Mouse (Mus musculus): ENCODE results near the gene Ston2. TPM values are rescaled to one million over a fixed set of nuclear protein-coding genes. Genes with fewer than 3 reads are reported as not detected.

Ston2 gene
- polyA plus RNA-seq, 1 experiment = 12.3 TPM

GRCm38 (mm10) chr12:91641133-91641532 is 147.1 kb downstream of the Ston2 start:
- Histone ChIP-seq H3K79me2 (ENCODE audit: control insufficient read depth, insufficient read depth) (no peaks in the 10 kb centered on the region), H3K27me3 (ENCODE audit: control insufficient read depth, insufficient read depth, insufficient read length) (no peaks in the 10 kb centered on the region), H3ac (ENCODE audit: control insufficient read depth, insufficient read length) (no peak overlapping the region), H3K36me3 (ENCODE audit: control insufficient read depth, insufficient read depth) (no peaks in the 10 kb centered on the region), H3K4me2 (ENCODE audit: low read depth) (no peak overlapping the region), H3K4me3 (no peak overlapping the region)
- TF ChIP-seq USF1 (IDR thresholded peaks at IDR 0.05; ENCODE audit: low read depth) (no peak), MAX (IDR thresholded peaks at IDR 0.05; ENCODE audit: low read depth) (no peak), MYOD1 (IDR thresholded peaks at IDR 0.05; ENCODE audit: control insufficient read depth in 1 of 3, insufficient read length in 2 of 3, low read depth in 2 of 3) (no peak), TCF12 (IDR thresholded peaks at IDR 0.05; ENCODE audit: insufficient read depth, poor library complexity, severe bottlenecking) (no peak), REST (IDR thresholded peaks at IDR 0.05; ENCODE audit: insufficient read depth, insufficient read length) (no peak), TCF3 (IDR thresholded peaks at IDR 0.05; ENCODE audit: insufficient read length, low read depth) (no peak), POLR2A (IDR thresholded peaks at IDR 0.05; ENCODE audit: insufficient read length, low read depth) (no peak), CEBPB (IDR thresholded peaks at IDR 0.05; ENCODE audit: insufficient read depth, poor library complexity, severe bottlenecking) (no peak), POLR2AphosphoS2 (IDR thresholded peaks at IDR 0.05; ENCODE audit: insufficient read length, low read depth) (no peak)

GRCm38 (mm10) chr12:91640712-91641111 is 147.5 kb downstream of the Ston2 start:
- H3K79me2 ChIP-seq (ENCODE audit: control insufficient read depth, insufficient read depth) = no peaks in the 10 kb centered on the region
- H3ac ChIP-seq (ENCODE audit: control insufficient read depth, insufficient read length) = no peak overlapping the region
- TF ChIP-seq POLR2A (IDR thresholded peaks at IDR 0.05; ENCODE audit: insufficient read length, low read depth) = no peak
- TF ChIP-seq USF1 (IDR thresholded peaks at IDR 0.05; ENCODE audit: low read depth) = no peak
- TF ChIP-seq TCF3 (IDR thresholded peaks at IDR 0.05; ENCODE audit: insufficient read length, low read depth) = no peak
- TF ChIP-seq E2F4 (IDR thresholded peaks at IDR 0.05; ENCODE audit: insufficient read depth) = no peak
- TF ChIP-seq CEBPB (IDR thresholded peaks at IDR 0.05; ENCODE audit: insufficient read depth, poor library complexity, severe bottlenecking) = no peak
- no peak for TF ChIP-seq REST (IDR thresholded peaks at IDR 0.05; ENCODE audit: insufficient read depth, insufficient read length)
- no peak for TF ChIP-seq TCF12 (IDR thresholded peaks at IDR 0.05; ENCODE audit: insufficient read depth, poor library complexity, severe bottlenecking)
- TF ChIP-seq MYOD1 (IDR thresholded peaks at IDR 0.05; ENCODE audit: control insufficient read depth in 1 of 3, insufficient read length in 2 of 3, low read depth in 2 of 3) = no peak
- no peak for TF ChIP-seq SRF (IDR thresholded peaks at IDR 0.05; ENCODE audit: control insufficient read depth, insufficient read length, low read depth)
- TF ChIP-seq MYOG (IDR thresholded peaks at IDR 0.05; ENCODE audit: control insufficient read depth in 1 of 3, insufficient read depth in 1 of 3, insufficient read length in 2 of 3, low read depth in 2 of 3) = no peak
- TF ChIP-seq POLR2AphosphoS2 (IDR thresholded peaks at IDR 0.05; ENCODE audit: insufficient read length, low read depth) = no peak
- no peaks in the 10 kb centered on the region for H3K27me3 ChIP-seq (ENCODE audit: control insufficient read depth, insufficient read depth, insufficient read length)
- no peak overlapping the region for H3K4me3 ChIP-seq
- no peaks in the 10 kb centered on the region for H3K36me3 ChIP-seq (ENCODE audit: control insufficient read depth, insufficient read depth)
- no peak overlapping the region for H3K4me2 ChIP-seq (ENCODE audit: low read depth)

- TF ChIP-seq POLR2AphosphoS2 (IDR thresholded peaks at IDR 0.05; ENCODE audit: insufficient read length, low read depth) (no peak), CEBPB (IDR thresholded peaks at IDR 0.05; ENCODE audit: insufficient read depth, poor library complexity, severe bottlenecking) (no peak), REST (IDR thresholded peaks at IDR 0.05; ENCODE audit: insufficient read depth, insufficient read length) (no peak), MAX (IDR thresholded peaks at IDR 0.05; ENCODE audit: low read depth) (no peak), E2F4 (IDR thresholded peaks at IDR 0.05; ENCODE audit: insufficient read depth) (no peak), USF1 (IDR thresholded peaks at IDR 0.05; ENCODE audit: low read depth) (no peak), TCF3 (IDR thresholded peaks at IDR 0.05; ENCODE audit: insufficient read length, low read depth) (no peak), TCF12 (IDR thresholded peaks at IDR 0.05; ENCODE audit: insufficient read depth, poor library complexity, severe bottlenecking) (no peak), MYOG (IDR thresholded peaks at IDR 0.05; ENCODE audit: control insufficient read depth in 1 of 3, insufficient read depth in 1 of 3, insufficient read length in 2 of 3, low read depth in 2 of 3) (no peak), SRF (IDR thresholded peaks at IDR 0.05; ENCODE audit: control insufficient read depth, insufficient read length, low read depth) (no peak), POLR2A (IDR thresholded peaks at IDR 0.05; ENCODE audit: insufficient read length, low read depth) (no peak), MYOD1 (IDR thresholded peaks at IDR 0.05; ENCODE audit: control insufficient read depth in 1 of 3, insufficient read length in 2 of 3, low read depth in 2 of 3) (no peak)
- Histone ChIP-seq H3K36me3 (ENCODE audit: control insufficient read depth, insufficient read depth) (no peaks in the 10 kb centered on the region), H3K27me3 (ENCODE audit: control insufficient read depth, insufficient read depth, insufficient read length) (no peaks in the 10 kb centered on the region), H3K4me3 (no peak overlapping the region), H3ac (ENCODE audit: control insufficient read depth, insufficient read length) (no peak overlapping the region), H3K4me2 (ENCODE audit: low read depth) (no peak overlapping the region), H3K79me2 (ENCODE audit: control insufficient read depth, insufficient read depth) (no peaks in the 10 kb centered on the region)
Observed at GRCm38 (mm10) chr12:91638351-91638750, 149.8 kb downstream of the Ston2 start.

- Histone ChIP-seq H3K4me2 (ENCODE audit: low read depth) (no peak overlapping the region), H3K4me3 (no peak overlapping the region), H3K79me2 (ENCODE audit: control insufficient read depth, insufficient read depth) (no peaks in the 10 kb centered on the region), H3K27me3 (ENCODE audit: control insufficient read depth, insufficient read depth, insufficient read length) (no peaks in the 10 kb centered on the region), H3ac (ENCODE audit: control insufficient read depth, insufficient read length) (no peak overlapping the region), H3K36me3 (ENCODE audit: control insufficient read depth, insufficient read depth) (no peaks in the 10 kb centered on the region)
- TF ChIP-seq TCF12 (IDR thresholded peaks at IDR 0.05; ENCODE audit: insufficient read depth, poor library complexity, severe bottlenecking) = no peak
- no peak for TF ChIP-seq MAX (IDR thresholded peaks at IDR 0.05; ENCODE audit: low read depth)
- TF ChIP-seq E2F4 (IDR thresholded peaks at IDR 0.05; ENCODE audit: insufficient read depth) = no peak
- no peak for TF ChIP-seq TCF3 (IDR thresholded peaks at IDR 0.05; ENCODE audit: insufficient read length, low read depth)
- no peak for TF ChIP-seq POLR2AphosphoS2 (IDR thresholded peaks at IDR 0.05; ENCODE audit: insufficient read length, low read depth)
- TF ChIP-seq SRF (IDR thresholded peaks at IDR 0.05; ENCODE audit: control insufficient read depth, insufficient read length, low read depth) = no peak
- no peak for TF ChIP-seq CEBPB (IDR thresholded peaks at IDR 0.05; ENCODE audit: insufficient read depth, poor library complexity, severe bottlenecking)
- no peak for TF ChIP-seq POLR2A (IDR thresholded peaks at IDR 0.05; ENCODE audit: insufficient read length, low read depth)
- no peak for TF ChIP-seq REST (IDR thresholded peaks at IDR 0.05; ENCODE audit: insufficient read depth, insufficient read length)
- TF ChIP-seq MYOG (IDR thresholded peaks at IDR 0.05; ENCODE audit: control insufficient read depth in 1 of 3, insufficient read depth in 1 of 3, insufficient read length in 2 of 3, low read depth in 2 of 3) = no peak
- no peak for TF ChIP-seq USF1 (IDR thresholded peaks at IDR 0.05; ENCODE audit: low read depth)
- TF ChIP-seq MYOD1 (IDR thresholded peaks at IDR 0.05; ENCODE audit: control insufficient read depth in 1 of 3, insufficient read length in 2 of 3, low read depth in 2 of 3) = no peak
Observed at GRCm38 (mm10) chr12:91637136-91637909, 150.9 kb downstream of the Ston2 start.
